Mouse (Mus musculus): ENCODE results near the gene Tcf19.

Tcf19 gene

DNA sequence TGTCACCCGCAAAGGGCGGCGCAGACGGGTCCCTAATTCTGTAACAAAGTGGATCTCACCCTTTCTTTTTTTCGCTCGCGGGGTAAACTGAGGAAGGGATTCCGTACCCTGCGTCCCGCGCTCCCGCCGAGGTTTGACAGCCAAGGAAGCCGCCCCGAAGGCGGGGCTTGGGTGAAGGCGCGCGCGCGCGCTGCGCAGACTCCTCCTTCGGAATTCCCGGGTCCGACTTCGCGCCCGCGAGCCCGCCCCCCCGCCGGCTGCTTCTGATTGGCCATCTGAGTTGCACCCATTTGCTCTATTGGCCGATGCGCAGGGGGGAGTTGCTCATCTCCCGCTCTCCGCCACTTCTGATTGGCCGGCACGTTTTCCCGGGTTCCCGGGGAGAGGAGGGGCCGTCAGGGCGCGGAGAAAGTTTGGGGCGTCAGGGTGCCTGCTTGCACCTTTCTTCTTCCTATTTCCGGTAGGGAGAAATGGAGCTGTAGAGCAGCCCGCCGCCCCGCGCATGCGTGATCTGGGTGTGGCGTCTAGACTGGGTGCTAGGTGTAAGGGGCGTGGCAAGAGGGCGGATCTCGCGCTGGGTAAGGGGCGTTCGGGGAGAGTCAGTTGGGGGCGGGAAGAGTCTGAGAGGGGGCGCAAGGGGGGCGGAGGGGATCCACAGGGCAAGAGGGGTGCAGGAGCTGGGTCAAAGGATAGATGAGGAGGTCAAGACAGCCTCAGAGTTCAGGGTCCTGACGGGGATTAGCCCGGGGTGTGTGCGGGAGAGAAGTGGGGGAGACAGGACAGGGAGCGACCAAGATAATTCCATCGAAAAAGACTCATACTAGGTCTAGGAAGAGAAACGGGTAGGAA lies at the start of gene Tcf19, which contains the start of gene Cchcr1:
Tcf19 (minus strand) TSS at position 173 of the 849 bp plus-strand sequence.
Cchcr1 (plus strand) TSS at position 449 of the 849 bp plus-strand sequence.
- DNase-seq (ENCODE audit: low spot score in 2 of 2) = peak; percentile 96 to 97

DNA sequence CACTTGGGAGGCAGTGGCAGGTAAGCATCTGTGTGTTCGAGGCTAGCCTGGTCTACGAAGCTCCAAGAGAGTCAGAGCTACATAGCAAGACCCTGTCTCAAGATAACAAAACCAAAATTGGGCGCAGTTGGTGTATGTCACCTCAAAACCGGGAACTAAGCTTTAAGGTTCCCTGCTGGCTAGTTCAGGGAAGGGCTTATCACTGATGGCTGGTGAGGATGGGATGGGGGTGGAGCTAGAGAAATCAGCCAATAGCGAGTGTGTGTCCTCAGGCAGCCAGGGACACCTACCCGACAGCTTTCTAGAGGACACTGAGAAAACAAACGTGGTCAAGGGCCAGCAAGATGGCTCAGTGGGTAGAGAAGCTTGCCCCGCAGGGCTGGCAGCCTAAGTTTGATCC lies 41.6 kb upstream of the Tcf19 start:
- DNase-seq (ENCODE audit: low spot score in 2 of 2) = peak in 1 of 2 experiments; percentile 10

DNA sequence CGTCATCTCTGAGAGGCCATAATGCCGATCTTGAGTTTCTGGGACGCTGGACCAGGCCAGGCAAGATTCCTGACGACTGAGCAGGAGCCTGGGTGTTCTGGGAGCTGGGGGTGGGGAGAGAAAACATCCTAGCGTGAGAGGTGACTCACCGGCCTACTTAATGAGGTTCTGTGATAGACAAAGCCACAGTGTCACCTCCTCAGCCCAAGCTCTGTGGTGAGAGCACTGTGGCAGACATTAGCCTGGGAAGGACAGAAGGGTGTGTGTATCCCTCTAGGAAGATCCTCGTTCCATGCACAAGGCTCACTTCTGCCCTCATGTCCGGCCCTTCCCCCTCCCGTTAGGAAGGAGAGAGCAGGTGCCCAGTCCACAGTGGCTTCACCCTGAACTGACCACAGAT lies 40.7 kb upstream of the Tcf19 start:
- peak in 1 of 2 experiments; percentile 16 for DNase-seq (ENCODE audit: low spot score in 2 of 2)

DNA sequence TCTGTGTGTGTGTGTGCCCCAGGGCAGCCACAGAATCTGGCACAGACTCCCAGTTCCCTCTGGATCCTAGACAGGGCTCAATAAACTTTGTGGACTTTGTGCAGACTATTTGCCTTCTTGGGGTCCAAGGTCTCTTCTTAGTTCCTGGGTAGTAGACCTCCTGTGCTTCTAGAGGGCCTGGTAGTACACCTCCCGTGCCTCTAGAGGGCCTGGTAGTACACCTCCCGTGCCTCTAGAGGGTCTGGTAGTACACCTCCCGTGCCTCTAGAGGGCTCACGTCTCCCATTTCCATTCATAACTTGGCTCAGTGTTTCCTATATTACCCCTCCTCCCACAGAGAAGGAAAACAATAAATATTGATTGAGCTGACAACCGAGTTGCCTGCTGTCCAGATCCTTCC lies 40.2 kb upstream of the Tcf19 start:
- peak; percentile 22 to 56 for DNase-seq (ENCODE audit: low spot score in 2 of 2)

DNA sequence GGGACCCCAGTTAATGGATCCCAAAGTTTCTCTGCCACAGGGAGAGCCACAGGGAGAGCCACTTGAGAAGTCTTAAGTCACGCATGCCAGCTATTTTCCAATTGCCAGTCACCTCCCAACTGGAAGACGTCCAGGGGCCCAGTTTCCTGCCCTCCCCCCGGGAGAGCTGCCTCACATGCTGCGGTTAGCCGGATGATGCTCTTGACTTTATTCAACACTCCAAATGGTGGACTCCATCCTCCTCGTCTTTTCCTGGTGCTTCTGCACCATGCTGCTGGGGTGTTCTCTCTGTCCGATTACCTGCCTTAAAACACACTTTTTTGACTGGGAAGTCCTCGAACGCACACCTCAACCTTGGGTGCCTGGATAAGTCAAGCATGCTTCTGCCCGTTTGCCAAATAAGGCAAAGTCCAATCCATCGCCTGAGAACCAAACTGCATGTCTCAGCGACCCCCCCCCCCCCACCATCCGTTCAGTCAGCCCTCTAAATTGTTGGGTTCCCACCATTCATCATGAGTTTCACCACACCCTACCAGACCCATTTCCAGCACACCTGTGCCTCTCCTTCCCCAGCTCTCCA lies 39.7 kb upstream of the Tcf19 start:
- peak in 1 of 2 experiments; percentile 10 for DNase-seq (ENCODE audit: low spot score in 2 of 2)

DNA sequence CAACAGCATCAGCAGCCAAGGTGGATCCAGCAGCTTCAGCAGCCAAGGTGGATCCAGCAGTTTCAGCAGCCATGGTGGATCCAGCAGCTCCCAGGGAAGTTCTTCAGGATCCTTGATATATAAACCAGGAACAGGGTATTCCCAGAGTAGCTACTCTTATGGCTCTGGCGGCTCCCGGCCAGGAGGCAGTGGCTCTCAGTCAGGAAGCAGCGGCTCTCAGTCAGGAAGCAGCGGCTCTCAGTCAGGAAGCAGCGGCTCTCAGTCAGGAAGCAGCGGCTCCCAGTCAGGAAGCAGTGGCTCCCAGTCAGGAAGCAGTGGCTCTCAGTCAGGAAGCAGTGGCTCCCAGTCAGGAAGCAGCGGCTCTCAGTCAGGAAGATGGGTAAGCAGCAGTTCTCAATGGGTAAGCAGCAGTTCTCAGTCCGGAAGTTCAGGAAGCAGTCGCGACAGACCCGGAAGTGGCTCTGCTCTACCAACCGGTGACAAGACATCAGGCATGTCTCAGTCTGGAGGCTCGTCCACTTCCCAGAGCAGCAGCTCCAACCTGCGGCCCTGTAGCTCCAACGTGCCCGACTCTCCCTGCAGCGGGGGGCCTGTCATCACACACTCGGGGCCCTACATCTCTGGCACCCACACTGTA lies 38.3 kb upstream of the Tcf19 start:
- DNase-seq (ENCODE audit: low spot score in 2 of 2) = peak in 1 of 2 experiments; percentile 13

DNA sequence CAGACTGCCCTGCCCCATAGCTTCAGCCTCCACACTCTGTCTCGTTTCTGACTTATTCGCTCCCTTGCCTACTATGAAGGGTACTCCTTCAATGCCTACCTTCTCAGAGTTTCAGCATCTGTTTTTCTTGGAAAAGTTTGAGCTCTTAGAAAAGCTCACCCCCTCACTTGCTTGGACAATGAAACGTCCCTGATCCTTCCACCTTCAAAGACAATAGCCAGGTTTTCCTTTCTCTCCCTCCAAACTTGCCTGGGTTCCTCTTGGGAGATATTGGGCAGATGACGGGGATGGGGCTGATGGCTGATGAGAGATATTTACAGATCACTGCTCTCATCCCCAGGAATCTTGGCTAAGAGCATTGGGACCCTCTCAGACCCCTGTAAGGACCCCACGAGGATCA lies 37.7 kb upstream of the Tcf19 start:
- no peak for DNase-seq (ENCODE audit: low spot score in 2 of 2)

DNA sequence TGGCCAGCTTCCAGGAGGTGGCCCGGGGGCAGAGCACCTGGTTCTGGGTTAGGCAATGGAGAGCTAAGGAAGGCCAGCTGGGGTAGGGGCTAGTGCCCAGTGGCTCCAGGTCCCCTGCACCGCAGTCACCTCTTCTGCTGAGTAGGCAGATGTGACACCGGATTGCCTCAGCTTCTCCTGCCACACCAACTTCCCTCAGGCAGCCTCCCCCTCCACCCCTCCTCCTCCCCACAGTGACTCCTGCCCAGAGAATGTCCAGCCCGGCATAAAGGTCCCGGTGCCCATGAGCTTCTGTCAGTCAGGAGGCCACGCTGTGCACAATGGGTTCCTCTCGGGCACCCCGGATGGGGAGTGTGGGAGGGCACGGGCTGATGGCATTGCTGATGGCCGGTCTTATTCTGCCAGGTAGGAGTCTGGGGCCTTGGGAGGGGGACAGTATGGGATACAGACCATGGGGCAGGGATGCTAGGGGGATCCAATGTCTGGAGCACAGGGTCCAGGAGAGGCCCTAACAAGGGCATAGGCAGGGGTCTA lies 35.3 kb upstream of the Tcf19 start, which contains the start of gene Cdsn:
Cdsn (plus strand) TSS at position 248 of the 534 bp plus-strand sequence.
- DNase-seq (ENCODE audit: low spot score in 2 of 2) = no peak

DNA sequence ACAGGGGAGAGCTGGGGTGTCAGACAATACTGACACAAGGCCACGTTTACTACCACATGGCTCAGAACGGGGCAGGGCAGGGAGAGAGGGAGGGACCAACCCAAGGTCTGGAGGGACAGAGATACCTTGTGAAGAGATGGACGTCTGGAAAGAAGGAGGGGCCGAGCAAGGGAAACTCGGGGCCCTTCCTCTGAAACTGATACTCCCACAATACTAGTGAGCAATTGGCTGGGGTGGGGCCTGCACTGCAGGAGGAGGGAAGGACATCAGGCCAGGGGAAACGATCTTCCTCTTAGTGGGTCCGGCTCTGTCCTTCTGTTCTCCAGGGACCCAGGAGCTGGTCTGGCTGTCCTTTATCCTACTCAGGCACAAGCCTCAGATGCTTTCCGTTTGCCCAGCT lies 34.2 kb upstream of the Tcf19 start:
- DNase-seq (ENCODE audit: low spot score in 2 of 2) = no peak

DNA sequence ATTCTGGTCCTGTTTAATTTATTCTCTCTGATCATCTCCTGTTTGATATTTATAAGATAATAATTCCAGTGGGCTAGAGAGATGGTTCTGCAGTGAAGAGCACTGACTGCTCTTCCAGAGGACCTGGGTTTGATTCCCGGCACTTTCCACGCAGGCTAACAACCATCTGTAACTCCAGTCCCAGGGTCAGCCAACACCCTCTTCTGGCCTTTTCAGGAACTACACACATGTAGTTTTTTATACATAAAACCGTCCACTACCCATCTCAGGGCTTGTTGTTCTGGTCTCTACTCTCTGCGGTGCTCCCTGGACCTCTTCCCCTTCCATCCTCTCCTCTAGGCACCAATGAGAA lies 33.5 kb upstream of the Tcf19 start:
- no peak for DNase-seq (ENCODE audit: low spot score in 2 of 2)

DNA sequence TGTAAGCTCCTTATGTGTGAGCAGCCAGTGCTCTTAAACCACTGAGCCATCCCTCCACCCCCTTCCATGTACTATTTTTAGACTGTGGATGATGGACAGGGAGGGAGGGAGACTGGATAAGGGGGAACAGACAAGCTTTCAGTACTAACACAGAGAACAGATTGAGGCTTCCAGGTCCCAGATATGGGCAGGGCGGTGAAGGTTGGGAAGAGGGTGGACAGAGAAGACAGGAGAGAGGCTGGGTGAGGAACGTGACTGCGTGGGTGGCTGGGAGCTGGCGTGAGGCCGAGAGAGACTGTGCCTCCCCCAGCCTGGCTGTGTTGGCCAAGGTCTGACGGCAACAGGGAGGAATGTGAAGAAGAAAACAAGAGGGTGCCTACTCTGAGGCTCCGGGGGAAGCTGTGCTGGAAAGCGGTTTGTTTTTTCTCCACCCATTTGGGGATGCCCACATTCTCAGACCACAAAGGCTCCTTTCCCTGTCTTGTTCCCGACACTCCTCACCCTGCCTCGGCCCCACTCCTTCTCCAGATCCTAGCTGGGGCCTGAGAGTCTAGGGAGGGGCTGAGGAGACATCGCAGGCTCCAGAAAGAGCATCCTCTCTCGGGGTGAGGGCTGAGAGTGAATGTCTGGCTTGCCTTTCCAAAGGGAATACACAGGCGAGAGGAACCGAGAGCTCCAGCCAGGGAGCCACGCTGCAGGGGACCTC lies 33.0 kb upstream of the Tcf19 start:
- peak in 1 of 2 experiments; percentile 38 for DNase-seq (ENCODE audit: low spot score in 2 of 2)

DNA sequence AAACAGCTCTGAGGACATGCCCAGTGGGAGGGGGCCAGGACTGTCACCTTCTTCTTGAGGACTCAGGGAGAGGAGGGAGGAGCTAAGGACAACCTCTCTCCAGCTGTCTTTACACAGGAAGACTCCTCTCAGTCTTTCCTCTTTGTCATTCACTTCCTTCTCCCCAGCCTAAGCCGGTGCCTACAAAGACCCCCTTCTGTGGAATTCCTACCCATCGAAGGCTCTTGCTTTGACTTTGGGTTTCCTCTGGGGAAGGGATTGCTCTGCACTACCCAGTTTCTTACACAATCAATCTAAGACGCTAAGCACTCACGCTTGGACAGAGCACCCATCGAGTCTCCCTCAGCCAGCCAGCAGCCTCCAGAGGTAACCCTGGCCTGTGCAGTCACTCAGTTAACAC lies 32.0 kb upstream of the Tcf19 start:
- DNase-seq (ENCODE audit: low spot score in 2 of 2) = no peak

DNA sequence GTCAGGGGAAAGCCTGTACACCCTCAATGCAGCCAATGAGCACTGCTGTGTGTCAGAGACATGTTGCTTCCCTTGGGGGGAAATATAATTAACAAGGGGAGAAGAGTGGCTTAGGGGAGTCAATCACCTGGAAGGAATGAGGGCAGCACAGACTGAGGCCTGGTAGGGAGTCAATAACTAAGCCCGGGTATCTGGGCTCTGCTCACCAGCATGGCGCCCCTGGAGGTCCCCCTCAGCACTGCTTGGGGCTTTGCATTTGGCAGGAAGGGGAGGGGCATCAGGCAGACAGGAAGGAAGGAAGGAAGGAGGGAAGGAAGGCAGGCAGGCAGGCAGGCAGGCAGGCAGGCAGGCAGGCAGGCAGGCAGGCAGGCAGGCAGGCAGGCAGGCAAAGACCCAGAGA lies 30.8 kb upstream of the Tcf19 start:
- no peak for DNase-seq (ENCODE audit: low spot score in 2 of 2)

DNA sequence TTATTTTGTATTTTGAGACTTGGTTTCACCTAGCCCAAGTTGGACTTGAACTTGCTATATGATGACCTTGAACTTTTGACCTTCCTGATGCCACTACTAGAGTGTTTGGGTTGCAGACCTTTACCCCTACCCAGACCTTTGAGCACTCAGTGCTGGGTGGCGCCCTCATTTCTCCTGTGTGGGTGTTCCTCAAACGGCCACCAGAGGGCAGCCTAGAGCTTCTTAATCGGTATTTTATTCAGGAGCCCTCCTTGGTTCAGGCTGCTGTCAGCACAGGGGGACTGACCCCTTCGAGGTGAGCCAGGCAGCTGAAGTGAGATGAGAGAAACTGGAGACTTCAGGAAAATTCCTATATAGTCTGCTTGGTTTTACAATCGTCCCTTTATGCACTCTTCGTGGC lies 28.1 kb upstream of the Tcf19 start:
- peak; percentile 54 to 66 for DNase-seq (ENCODE audit: low spot score in 2 of 2)

DNA sequence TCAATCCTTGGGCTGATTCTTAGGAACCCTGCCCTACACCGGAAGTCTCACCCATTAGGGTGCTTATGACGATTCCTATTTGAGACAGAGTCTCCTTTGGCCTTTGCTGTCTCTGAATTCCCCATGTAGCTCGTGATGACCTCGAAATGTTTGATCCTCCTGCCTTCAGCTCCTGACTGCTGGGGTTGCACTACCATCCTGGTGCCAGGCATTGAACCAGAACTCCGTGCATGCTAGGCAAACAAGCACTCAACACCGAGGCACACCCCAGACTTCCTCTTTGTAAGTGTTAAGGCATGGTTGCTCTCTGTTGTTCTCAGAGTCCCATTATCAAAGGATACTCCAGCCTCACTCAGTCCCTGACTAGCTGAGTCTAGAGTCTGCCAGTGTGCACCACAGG lies 27.4 kb upstream of the Tcf19 start:
- DNase-seq (ENCODE audit: low spot score in 2 of 2) = no peak

DNA sequence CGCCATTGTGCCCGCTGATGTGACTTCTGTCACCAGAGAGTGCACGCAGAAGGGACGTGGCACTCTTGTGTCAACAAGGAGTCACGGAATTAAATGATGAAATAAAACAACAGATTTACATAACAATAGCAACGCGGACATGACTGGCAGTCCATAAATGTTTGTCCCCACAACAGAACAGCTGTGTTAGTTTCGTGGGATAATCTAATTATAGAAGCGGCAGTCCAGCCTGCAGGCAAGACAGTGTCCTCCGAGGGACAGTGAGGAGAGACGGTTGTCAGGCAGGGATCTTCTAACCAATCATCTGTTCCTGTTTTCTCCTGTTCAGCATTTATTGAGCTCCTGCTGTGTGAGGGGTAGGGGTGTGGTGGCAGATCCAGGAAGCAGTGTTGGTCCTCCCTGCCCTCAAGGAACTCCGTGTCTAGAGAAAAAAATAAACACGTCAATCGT lies 26.8 kb upstream of the Tcf19 start:
- no peak for DNase-seq (ENCODE audit: low spot score in 2 of 2)

DNA sequence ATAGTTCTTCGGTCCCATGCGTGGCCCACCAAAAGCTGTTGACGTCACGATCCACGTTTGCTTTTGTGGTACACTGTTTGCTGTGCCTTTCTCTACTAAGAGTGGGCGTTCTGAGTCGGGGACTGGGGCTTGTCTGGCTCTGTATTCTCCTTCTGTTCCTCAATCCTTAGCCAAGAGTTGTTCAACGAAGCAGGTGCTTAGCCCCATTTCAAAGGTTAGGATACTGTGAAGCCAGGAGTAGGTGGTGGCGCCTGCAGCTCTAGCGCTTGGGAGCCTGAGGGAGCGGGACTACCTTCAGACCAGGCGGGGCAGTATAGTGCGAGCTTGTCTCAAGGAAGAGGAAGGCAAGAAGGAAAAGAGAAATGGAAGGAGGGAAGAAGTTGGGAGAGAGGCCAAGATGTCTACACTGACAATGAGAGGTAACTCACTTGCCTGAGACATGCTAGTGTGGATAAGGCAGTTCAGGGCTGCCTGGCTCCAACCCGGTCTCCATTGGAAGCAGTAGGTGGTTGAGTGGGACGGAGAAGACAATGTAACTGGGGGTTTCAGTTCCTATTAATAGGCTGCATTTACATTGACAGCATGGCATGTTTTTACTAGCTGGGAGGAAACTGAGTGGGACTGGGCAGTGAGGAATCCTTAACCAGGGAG lies 26.3 kb upstream of the Tcf19 start:
- no peak for DNase-seq (ENCODE audit: low spot score in 2 of 2)

DNA sequence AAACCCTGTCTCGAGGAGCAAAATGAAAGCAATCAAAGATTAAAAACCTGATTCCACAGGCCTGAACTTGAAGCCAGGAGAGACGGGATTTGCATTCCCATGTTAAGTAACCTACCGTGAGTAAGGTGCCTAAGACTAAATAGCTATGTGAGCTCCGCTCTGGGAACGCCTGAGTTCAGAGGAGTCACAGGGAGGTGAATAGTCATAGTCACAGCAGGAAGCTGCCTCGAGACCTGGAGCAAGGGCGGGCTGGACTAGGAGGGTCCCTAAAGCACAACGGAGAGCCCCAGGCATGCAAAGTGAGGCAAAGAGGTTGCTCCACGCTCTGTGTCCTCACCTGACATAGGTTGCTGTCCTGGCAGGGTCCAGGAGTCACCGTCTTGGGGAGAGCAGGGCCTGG lies 22.9 kb upstream of the Tcf19 start:
- no peak for DNase-seq (ENCODE audit: low spot score in 2 of 2)

DNA sequence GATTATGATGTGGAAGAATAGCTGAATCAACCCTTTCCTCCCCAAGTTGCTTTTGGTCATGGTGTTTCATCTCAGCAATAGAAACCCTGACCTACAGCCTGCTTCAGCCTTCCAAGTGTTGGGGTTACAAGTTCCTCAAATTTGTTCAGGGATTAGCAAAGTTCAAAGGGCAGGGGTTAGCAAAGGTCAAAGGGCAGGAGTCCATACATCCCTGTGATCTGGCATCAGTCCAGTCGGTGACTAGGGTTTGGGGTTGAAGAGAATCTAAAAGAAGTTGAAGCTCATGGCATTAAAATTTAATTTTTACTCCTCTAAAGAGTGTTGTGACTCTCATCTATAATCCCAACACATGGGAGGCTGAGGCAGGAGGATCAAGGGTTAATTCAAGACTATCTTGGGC lies 21.9 kb upstream of the Tcf19 start:
- no peak for DNase-seq (ENCODE audit: low spot score in 2 of 2)

DNA sequence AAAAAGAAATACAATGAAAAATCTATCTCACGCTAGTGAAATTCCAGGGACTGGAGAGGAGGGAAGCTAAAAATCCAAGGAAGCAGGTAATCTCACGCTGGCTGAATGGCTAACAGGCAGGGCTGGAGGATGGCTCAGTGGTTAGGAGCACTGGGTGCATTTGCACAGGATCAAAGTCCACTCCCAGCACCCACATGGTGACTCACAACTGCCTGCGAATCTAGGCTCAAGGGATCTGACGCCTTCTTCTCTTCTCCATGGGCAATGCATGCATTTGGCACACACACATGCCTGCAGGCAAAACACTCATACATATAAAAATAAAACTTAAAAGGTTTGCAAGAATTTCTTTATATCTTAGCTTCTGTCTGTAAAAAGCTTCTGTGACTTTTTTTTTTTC lies 20.8 kb upstream of the Tcf19 start:
- DNase-seq (ENCODE audit: low spot score in 2 of 2) = no peak

DNA sequence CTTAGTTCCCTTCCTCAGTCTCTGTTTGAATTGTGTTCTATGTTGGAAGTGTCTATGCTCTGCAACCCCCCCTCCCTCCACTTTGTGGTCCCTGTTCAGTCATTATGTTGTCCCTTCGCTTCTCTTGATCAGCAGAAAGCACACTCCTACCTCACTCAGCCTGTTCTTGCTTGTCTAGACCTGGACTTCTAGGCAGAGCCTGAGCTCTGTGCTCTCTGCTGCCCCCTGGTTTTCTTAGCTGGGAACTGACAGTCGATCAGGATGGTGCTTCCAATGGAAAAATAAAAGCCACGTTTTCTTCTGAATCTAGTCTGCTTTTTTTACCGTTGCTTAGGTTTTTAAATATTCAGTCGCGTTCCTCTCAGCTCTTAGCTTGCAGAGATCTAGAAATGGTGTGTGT lies 17.7 kb upstream of the Tcf19 start:
- DNase-seq (ENCODE audit: low spot score in 2 of 2) = peak; percentile 66 to 80
